17 mouse cellular contexts compared by ENCODE assay signal in genomic region chr2:180205956-180206280, GRCm38 (mm10). TPM values are rescaled to one million over a fixed set of nuclear protein-coding genes. Genes with fewer than 3 reads are reported as not detected.
A peak's percentile ranks its signal among the peaks of the same experiment; 100 is the strongest.
DNase-seq lines count a peak whose midpoint lies in the region; ATAC-seq and TF ChIP-seq lines count a peak whose summit lies in the region.
"Had no signal": no experiment of that assay in that cellular context is flagged by ENCODE, and none has a peak within 500 bp of the region (broad histone marks: within the 10 kb centered on the region; RNA-seq: fewer than 3 reads in every experiment).

No protein-coding gene starts in this region.

- H3K4me1 ChIP-seq in midbrain, embryonic 15.5 days = peaks cover 11% of the 10 kb centered on the region
- H3K4me1 ChIP-seq: limb, embryonic 12.5 days had no signal

- no peaks in the 10 kb centered on the region for H3K9me3 ChIP-seq in midbrain, embryonic 15.5 days
- H3K9me3 ChIP-seq: heart, embryonic 15.5 days; limb, embryonic 12.5 days had no signal

- intact Hi-C loops in heart, postnatal 14 days (cut with DNase I) = no loop called here

- no peaks in the 10 kb centered on the region for H3K36me3 ChIP-seq in midbrain, embryonic 15.5 days (replicated peaks)
- H3K36me3 ChIP-seq: limb, embryonic 12.5 days had no signal

- no peak overlapping the region for H3K4me3 ChIP-seq in midbrain, embryonic 15.5 days
- H3K4me3 ChIP-seq: heart, embryonic 15.5 days; limb, embryonic 12.5 days had no signal

- 0 out of 2 replicates have a peak, but pooled peaks have one; percentile 25 for ATAC-seq in midbrain, embryonic 15.5 days (replicated peaks)
- ATAC-seq in granulocyte monocyte progenitor cell, adult 5-6 weeks (replicated peaks; ENCODE audit: poor library complexity, severe bottlenecking) = no peak
- ATAC-seq: liver, postnatal 0 days had no signal

- H3K4me2 ChIP-seq in midbrain, embryonic 15.5 days = no peak overlapping the region
- H3K4me2 ChIP-seq: heart, embryonic 15.5 days; limb, embryonic 12.5 days had no signal

- TF ChIP-seq POLR2A in brain, embryonic 14.5 days (IDR thresholded peaks at IDR 0.05; ENCODE audit: borderline replicate concordance, extremely low read depth, insufficient read depth, insufficient read length, poor library complexity, severe bottlenecking) = no peak

- peak; percentile 72 for DNase-seq in heart, adult 8-10 months (ENCODE audit: low spot score)
- DNase-seq in heart, postnatal 4 days = no peak
- peak; percentile 18 for DNase-seq in brain, embryonic 14.5 days (ENCODE audit: low read depth)
- peak; percentile 31 to 45 for DNase-seq in heart, postnatal 14 days
- no peak for DNase-seq in gastrocnemius, adult 18-20 months (ENCODE audit: low spot score)
- no peak for DNase-seq in T-cell, adult 2 months (ENCODE audit: low spot score)
- DNase-seq: cerebellum, adult 18-20 months; kidney, adult 18-20 months; kidney, postnatal 36 days; layer of hippocampus, postnatal 36 days; liver, postnatal 0 days; spleen, adult 18-20 months; thymus, postnatal 36 days had no signal

- H3K27me3 ChIP-seq in midbrain, embryonic 15.5 days (replicated peaks) = no peaks in the 10 kb centered on the region
- H3K27me3 ChIP-seq: heart, embryonic 15.5 days; limb, embryonic 12.5 days had no signal

- H3K27ac ChIP-seq in midbrain, embryonic 15.5 days = no peak overlapping the region
- H3K27ac ChIP-seq: heart, embryonic 15.5 days; limb, embryonic 12.5 days had no signal

- TF ChIP-seq CTCF in brain, embryonic 14.5 days (IDR thresholded peaks at IDR 0.05; ENCODE audit: borderline replicate concordance, extremely low read depth, insufficient read depth, insufficient read length) = no peak

- WGBS in midbrain, embryonic 15.5 days = 83% methylated on average over 2 of the region's 2 CpGs

- no peak overlapping the region for H3K9ac ChIP-seq in midbrain, embryonic 15.5 days
- H3K9ac ChIP-seq: heart, embryonic 15.5 days; limb, embryonic 12.5 days; liver, postnatal 0 days had no signal

RNA-seq across cellular contexts. Expression of gene Lama5, which starts 19.7 kb away (rescaled TPM):
- 100 to 1,000 TPM in 1 of 4 experiments, 10 to 100 TPM in 3; 78.1 to 110 (median 93.3) TPM for total RNA-seq in heart, adult 8-10 months (2022)
- total RNA-seq in heart, postnatal 4 days (2021) = 10 to 100 TPM; 47.8 to 49.6 TPM
- polyA plus RNA-seq in brain, embryonic 14.5 days (2012; rRNA removed) = 7.7 and 9.5 TPM in 2 replicates
- total RNA-seq in heart, postnatal 14 days (2021) = 10 to 100 TPM; 43.1 to 63.7 TPM
- 1.6 and 1.7 TPM in 2 replicates for polyA plus RNA-seq in midbrain, embryonic 15.5 days (2015; fragmentation: Nextera tagmentation; extraction: Ambion mirVana)
- total RNA-seq in granulocyte monocyte progenitor cell, adult 5-6 weeks (2014; fragmentation: Nextera tagmentation) = 0.06 TPM in 1 of 2 replicates, not detected in the other
- total RNA-seq in granulocyte monocyte progenitor cell, adult 5-6 weeks (2017) = 0.05 TPM in 1 of 2 replicates, not detected in the other
- 10 to 100 TPM in 1 of 2 experiments, 1 to 10 TPM in 1; 9.6 to 10.6 TPM for total RNA-seq in gastrocnemius, adult 18-20 months (2021)

RNA-seq across cellular contexts. Expression of gene Adrm1, which starts 34.6 kb away (rescaled TPM):
- 10 to 100 TPM; 80.8 to 93.9 (median 90.0) TPM for total RNA-seq in heart, adult 8-10 months (2022)
- 100 to 1,000 TPM; 103 to 104 TPM for total RNA-seq in heart, postnatal 4 days (2021)
- polyA plus RNA-seq in brain, embryonic 14.5 days (2012; rRNA removed) = 124 and 148 TPM in 2 replicates
- total RNA-seq in heart, postnatal 14 days (2021) = 10 to 100 TPM; 87.1 to 95.9 TPM
- 205 and 213 TPM in 2 replicates for polyA plus RNA-seq in midbrain, embryonic 15.5 days (2015; fragmentation: Nextera tagmentation; extraction: Ambion mirVana)
- 101 and 102 TPM in 2 replicates for total RNA-seq in granulocyte monocyte progenitor cell, adult 5-6 weeks (2014; fragmentation: Nextera tagmentation)
- total RNA-seq in granulocyte monocyte progenitor cell, adult 5-6 weeks (2017) = 48.5 and 74.2 TPM in 2 replicates
- total RNA-seq in gastrocnemius, adult 18-20 months (2021) = 100 to 1,000 TPM; 114 to 119 TPM

RNA-seq across cellular contexts. Expression of gene Rps21, which starts 51.3 kb away (rescaled TPM):
- total RNA-seq in heart, adult 8-10 months (2022) = 100 to 1,000 TPM; 452 to 674 (median 565) TPM
- 100 to 1,000 TPM; 619 to 692 TPM for total RNA-seq in heart, postnatal 4 days (2021)
- polyA plus RNA-seq in brain, embryonic 14.5 days (2012; rRNA removed) = 2,108 and 3,314 TPM in 2 replicates
- total RNA-seq in heart, postnatal 14 days (2021) = 100 to 1,000 TPM; 460 to 507 TPM
- 284 and 315 TPM in 2 replicates for polyA plus RNA-seq in midbrain, embryonic 15.5 days (2015; fragmentation: Nextera tagmentation; extraction: Ambion mirVana)
- 3,456 and 3,912 TPM in 2 replicates for total RNA-seq in granulocyte monocyte progenitor cell, adult 5-6 weeks (2014; fragmentation: Nextera tagmentation)
- total RNA-seq in granulocyte monocyte progenitor cell, adult 5-6 weeks (2017) = 1,093 and 2,216 TPM in 2 replicates
- 100 to 1,000 TPM; 355 to 460 TPM for total RNA-seq in gastrocnemius, adult 18-20 months (2021)

Comparison
In these comparisons a context has a peak if more than half of its experiments do, and no peak if none do; other contexts are left out.
1. DNase-seq: peak in heart, adult 8-10 months (single experiment), brain, embryonic 14.5 days (single experiment) and heart, postnatal 14 days (2 of 2); none in heart, postnatal 4 days (single experiment), gastrocnemius, adult 18-20 months (single experiment) and T-cell, adult 2 months (single experiment).
2. RNA of gene Lama5, which starts 19.7 kb away (total RNA-seq): 78.1 to 110 TPM in heart, adult 8-10 months, 43.1 to 63.7 TPM in heart, postnatal 14 days, 47.8 to 49.6 TPM in heart, postnatal 4 days and 9.6 to 10.6 TPM in gastrocnemius, adult 18-20 months; 0.05 to 0.06 TPM in granulocyte monocyte progenitor cell, adult 5-6 weeks; every median in the first group is over 4 times any median in the second.